Mouse (Mus musculus): ENCODE measurements around the gene Cacna1f.

Gene Cacna1f

DNA sequence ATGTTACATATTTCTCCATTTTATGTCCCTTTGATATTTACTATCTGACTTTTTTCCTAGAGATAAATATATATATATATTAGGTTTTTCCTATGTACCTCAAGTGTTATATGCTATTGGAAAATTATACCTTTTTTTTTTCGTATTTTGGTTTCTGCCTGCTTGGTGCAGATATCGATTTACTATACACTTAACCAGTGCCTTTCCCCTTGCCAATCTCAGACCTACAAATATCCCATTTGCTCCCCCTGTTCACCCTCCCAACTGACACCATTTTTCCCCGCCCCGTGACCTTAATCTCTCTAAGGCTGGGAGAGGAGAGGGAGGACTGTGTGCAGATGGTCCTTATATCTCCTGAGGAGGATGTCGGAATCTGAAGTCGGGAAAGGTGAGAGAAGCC is at the start of gene Cacna1f:
Cacna1f (plus strand) TSS at position 301 of the 400 bp plus-strand sequence.
- DNase-seq (ENCODE audit: low spot score) = no peak

DNA sequence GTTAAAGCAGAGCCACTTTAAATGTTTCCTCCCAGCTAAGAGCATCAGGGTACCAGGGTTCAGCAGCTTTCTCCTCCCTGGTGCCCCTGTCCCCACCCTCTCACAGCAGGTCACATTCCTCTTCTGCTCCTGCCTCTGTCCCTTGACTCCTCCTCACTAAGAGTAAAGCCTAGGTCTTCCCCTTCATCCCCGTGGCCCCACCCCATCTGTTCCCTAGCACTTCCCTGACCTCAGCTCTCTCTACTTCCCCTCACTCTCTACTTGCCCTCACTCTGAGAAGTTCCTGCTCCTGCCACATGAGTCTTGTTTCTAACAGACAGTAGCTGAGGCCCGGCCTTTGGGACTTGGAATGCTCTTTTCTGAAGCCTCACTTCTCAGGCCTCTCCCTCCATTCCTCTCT is 43.8 kb upstream of the Cacna1f start:
- DNase-seq (ENCODE audit: low spot score) = no peak

DNA sequence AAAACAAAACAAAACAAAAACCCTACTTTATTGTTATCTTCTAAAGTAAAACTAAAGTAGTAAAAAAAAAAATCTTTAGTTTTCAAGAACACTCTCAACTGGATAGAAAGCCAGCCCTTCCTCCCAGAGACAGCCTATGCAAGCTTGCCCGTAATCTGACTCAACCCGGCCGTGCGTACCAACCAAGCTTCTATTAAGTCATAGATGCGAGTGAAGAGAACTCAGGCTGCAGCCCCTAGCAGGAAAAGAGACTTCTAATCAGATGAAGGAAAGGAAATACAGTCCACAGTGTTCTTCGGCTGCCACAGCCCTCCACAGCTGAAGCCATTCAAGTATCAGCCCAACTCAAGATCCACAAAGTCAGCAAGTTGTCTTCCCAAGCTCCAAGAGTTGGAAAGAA is 40.5 kb upstream of the Cacna1f start:
- no peak for DNase-seq (ENCODE audit: low spot score)

GRCm38 (mm10) chrX:7567491-7567890 is 39.4 kb upstream of the Cacna1f start:
- no peak for DNase-seq (ENCODE audit: low spot score)

DNA sequence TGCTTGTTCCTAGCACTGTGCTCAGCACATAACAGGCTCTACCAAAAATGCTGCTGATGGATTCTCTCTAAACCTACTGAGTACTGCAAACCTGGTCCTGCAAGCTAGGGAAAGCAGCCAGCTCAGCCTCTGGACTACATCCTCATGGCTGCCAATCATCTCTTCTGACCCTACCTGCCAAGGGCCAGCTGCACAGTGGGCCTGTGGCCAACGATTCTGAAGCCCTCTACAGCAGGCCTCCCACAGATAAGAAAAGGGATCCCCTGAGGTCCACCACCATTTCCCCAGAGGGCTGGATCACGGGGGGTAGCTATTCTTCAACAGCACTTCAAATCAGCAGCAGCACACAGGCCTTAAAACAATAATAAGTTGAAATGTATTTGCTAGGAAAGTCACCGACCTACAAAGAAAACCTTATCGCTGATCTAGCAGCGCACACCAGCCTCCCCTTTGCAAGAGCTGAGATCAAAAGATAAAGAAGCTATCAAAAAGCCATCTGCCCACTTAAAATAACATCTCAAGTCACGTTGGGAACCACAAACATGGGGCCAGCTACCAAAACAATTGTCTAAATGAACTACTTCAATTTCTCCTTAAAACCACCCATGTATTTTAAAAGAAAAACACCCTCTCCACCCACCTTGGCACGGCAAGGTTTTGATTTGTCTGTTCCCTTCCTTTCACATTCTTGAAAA is 36.3 kb upstream of the Cacna1f start:
- no peak for DNase-seq (ENCODE audit: low spot score)

DNA sequence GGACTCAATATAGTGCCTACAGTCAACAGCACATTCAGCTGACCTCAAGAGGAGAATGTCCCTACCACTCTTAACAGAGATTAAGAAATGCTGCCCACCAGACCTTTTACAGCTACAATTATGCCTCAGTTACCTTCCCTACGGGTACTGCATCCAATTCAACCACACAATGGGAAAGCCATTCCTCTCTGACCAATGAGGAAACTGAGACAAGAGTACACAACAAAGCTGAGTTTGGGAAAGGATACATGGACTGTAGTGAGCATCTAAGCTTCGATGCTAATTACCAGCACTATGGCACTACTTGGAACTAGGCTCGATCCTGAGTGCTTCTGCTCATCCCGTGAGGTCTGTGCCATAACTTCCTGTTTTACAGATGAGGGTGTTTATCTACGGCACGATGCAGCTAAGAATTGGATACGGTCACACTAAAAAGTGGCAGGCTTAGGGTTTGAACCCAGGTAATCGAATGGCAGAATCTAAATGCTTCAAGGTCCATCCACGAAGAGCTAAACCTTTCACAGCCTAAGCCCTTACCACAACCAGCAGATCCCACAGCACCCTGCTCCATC is 35.2 kb upstream of the Cacna1f start:
- no peak for DNase-seq (ENCODE audit: low spot score)

- no peak for DNase-seq (ENCODE audit: low spot score)
Measured at GRCm38 (mm10) chrX:7572466-7572865, 34.4 kb upstream of the Cacna1f start.

- no peak for DNase-seq (ENCODE audit: low spot score)
Measured at GRCm38 (mm10) chrX:7573176-7574086, 33.5 kb upstream of the Cacna1f start, which contains the start of gene Foxp3. Gene Foxp3, plus strand, starts transcription at chrX:7573644.

DNA sequence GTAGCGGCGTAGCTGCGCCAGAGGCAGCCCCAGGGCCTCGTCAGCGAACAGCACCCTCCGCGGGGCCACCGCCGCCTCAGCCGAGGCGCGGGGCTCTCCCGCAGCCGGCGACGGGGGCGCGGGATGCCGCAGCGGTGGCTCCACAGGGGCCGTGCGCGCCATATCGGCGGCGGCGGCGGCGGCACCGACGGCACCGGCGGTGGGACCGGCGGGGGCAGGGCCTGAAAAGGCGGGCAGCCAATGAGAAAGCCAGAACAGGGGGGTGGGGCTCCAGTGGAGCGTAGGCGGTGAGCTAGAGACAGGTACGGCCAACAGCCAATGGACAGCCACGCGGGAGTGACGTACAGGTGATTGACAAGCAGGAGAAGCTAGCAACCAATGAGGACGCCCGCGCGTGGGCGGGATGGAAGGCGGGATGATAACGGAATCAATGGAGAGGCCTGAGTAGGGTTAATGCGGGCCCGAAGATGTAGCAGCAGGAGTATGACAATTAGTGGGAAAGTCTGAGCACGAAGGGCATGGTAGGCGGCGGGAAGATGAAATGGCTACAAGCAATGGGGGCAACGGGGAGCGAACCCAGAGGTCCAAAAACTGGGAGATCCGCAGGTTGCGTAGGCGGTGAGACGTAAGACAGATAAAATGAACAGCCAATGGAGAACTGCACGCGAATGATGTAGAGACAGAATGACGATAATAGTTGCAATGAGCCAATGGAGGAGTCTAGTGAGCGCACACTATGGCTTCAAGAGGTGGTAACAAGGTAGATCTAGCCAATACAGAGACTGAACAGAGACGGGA is 32.6 kb upstream of the Cacna1f start, which contains the start of gene Ppp1r3f:
Ppp1r3f (minus strand) TSS at position 197 of the 798 bp plus-strand sequence.
- peak; percentile 94 for DNase-seq (ENCODE audit: low spot score)

GRCm38 (mm10) chrX:7574885-7575231 is 32.0 kb upstream of the Cacna1f start:
- DNase-seq (ENCODE audit: low spot score) = no peak

GRCm38 (mm10) chrX:7581151-7581550 is 25.7 kb upstream of the Cacna1f start:
- no peak for DNase-seq (ENCODE audit: low spot score)

DNA sequence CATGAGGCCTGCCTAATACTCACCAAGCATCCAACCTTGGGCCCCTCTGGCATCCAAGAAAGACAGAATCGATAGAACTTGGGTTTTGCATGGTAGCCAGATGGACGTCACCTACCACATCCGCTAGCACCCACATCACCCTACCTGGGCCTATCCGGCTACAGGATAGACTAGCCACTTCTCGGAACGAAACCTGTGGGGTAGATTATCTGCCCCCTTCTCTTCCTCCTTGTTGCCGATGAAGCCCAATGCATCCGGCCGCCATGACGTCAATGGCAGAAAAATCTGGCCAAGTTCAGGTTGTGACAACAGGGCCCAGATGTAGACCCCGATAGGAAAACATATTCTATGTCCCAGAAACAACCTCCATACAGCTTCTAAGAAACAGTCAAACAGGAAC is 23.0 kb upstream of the Cacna1f start:
- DNase-seq (ENCODE audit: low spot score) = no peak

DNA sequence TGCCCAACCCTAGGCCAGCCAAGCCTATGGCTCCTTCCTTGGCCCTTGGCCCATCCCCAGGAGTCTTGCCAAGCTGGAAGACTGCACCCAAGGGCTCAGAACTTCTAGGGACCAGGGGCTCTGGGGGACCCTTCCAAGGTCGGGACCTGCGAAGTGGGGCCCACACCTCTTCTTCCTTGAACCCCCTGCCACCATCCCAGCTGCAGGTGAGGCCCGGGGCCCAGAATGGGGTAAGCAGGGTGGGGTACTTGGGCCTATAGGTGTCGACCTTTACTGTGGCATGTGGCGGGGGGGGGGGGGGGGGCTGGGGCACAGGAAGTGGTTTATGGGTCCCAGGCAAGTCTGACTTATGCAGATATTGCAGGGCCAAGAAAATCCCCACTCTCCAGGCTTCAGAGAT is 20.5 kb upstream of the Cacna1f start:
- DNase-seq (ENCODE audit: low spot score) = no peak

DNA sequence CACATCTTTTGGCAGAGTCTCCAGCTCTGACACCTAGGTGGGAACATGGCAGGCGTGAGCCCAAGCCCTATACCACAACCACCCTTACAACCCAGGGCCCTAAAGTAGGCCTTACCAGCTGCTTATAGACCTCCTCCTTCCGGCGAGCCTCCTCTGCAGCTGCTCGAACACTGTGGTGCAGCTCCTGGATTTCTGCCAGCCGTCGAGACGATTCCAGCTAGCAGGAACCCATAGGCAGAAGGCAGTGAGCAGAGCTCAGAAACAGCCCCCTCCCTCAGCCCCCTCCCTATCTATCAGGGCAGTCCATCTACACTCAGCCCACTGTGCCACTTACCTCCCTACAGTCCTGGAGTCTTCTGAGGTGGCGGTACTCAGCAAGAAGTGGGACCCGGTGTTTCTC is 11.5 kb upstream of the Cacna1f start:
- no peak for DNase-seq (ENCODE audit: low spot score)

DNA sequence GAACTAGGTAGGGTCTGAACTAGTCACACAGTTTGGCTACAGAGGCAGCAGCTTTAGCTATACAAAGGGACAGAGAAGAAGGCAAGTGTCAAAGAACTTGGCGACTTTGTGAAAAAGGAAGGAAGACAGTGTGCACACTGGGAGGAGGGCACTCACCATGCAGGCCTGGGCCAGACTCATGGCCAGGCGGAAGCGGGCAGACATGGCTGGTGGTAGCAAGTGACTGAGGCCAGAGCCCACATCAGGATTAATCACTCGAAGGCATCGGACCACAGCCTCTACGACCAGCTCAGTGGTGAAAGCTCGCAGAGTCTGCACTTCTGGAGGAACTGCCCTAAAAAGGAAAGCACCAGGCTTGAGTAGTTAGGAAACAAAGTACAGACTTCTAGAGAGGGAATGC is 2.9 kb upstream of the Cacna1f start:
- no peak for DNase-seq (ENCODE audit: low spot score)

- peak; percentile 83 for DNase-seq (ENCODE audit: low spot score)
Measured at GRCm38 (mm10) chrX:7604879-7605574, 1.9 kb upstream of the Cacna1f start, which contains the start of gene Ccdc22. Gene Ccdc22, minus strand, starts transcription at chrX:7605517.

DNA sequence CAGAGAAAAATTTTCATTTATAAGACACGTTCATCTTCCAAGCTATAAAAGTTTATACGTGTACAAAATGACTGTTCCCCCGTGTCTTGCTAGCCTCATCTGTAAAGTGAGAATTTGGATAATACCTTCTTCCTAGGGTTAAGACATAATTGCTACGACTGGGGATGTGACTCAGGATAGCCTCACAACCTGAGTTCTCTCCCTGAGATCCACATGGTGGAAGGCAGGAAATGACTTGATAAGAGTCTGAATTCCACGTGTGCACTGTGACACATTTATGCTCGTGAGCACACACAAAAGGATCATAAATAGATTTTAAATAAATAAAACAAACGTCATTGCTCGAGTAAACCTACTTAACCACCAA is 1.3 kb upstream of the Cacna1f start:
- no peak for DNase-seq (ENCODE audit: low spot score)

DNA sequence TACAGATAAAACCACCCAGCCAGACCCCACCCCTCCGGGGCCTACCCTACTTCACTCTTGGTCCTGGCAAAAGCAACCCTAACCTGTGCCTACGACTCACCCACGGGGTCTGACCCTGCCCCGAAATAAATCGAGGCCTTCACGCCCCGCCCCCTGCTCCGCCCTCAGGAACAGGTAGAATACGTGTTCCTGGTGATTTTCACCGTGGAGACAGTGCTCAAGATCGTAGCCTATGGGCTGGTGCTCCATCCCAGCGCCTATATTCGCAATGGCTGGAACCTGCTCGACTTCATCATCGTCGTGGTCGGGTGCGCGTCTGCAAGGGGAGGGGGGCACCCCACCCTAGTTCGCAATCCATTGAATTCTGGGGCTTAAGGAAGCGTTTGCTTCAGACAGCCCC is 3.2 kb downstream of the Cacna1f start:
- DNase-seq (ENCODE audit: low spot score) = no peak

- DNase-seq (ENCODE audit: low spot score) = no peak
Measured at GRCm38 (mm10) chrX:7610536-7611258, 3.8 kb downstream of the Cacna1f start.

DNA sequence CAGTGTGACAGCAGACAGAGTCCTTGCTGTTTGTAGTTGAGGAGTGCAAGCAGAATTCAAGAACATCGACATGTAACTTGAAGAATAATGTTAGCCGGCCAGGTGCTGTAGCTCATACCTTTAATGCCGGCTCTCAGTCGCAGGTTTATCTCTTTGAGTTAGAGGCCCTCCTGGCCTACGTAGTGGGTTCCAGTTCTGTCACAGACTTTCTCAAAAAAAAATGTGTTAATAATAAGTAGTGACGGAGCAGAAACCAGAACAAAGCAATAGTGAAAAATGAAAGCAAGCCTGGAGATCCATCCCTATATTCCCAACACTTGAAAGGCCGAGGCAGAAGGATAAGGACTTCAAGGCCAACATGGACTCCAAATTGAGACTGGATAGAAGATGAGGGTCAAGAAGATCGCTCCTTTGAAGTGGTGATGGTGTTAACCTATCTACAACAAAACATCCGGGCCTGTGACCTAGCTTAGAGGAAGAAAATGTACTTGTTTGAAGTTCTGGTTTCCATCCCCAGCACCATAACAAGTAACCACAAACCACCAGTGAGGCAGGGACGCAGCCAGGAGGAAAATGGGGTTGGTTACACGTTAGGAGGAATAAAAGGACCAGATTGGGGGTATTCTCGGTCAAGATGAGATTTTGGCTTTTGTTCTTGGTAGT is 11.1 kb downstream of the Cacna1f start:
- DNase-seq (ENCODE audit: low spot score) = no peak

Measured in urinary bladder, postnatal 14 days (tissue).